ENCODE assay signal across 8 mouse cellular contexts in genomic region chr19:5073028-5073427, GRCm38 (mm10). TPM values are rescaled to one million over a fixed set of nuclear protein-coding genes. Genes with fewer than 3 reads are reported as not detected.
A peak's percentile ranks its signal among the peaks of the same experiment; 100 is the strongest.
DNase-seq lines count a peak whose midpoint lies in the region; ATAC-seq and TF ChIP-seq lines count a peak whose summit lies in the region.

No protein-coding gene starts in this region.

- H3K79me2 ChIP-seq in heart, adult 2 months (replicated peaks; ENCODE audit: control insufficient read depth, insufficient read depth, low read length) = no peaks in the 10 kb centered on the region

- no peak for TF ChIP-seq POLR2A in heart, adult 2 months (IDR thresholded peaks at IDR 0.05; ENCODE audit: insufficient read depth, low read depth, low read length)

- H3K4me1 ChIP-seq in heart, adult 2 months (ENCODE audit: control insufficient read depth, insufficient read depth, low read length) = peaks cover 3% of the 10 kb centered on the region
- H3K4me1 ChIP-seq in G1E (ENCODE audit: insufficient read depth, low read depth, low read length) = peaks cover 30% of the 10 kb centered on the region
- peaks cover 50% of the 10 kb centered on the region for H3K4me1 ChIP-seq in limb, embryonic 15.5 days
- H3K4me1 ChIP-seq in midbrain, embryonic 14.5 days (ENCODE audit: control insufficient read depth, insufficient read depth, low read length) = peaks cover 24% of the 10 kb centered on the region

- H3K9me3 ChIP-seq in G1E (replicated peaks) = no peaks in the 10 kb centered on the region
- no peaks in the 10 kb centered on the region for H3K9me3 ChIP-seq in limb, embryonic 15.5 days
- no peaks in the 10 kb centered on the region for H3K9me3 ChIP-seq in midbrain, embryonic 14.5 days (ENCODE audit: control insufficient read depth, low read length)

- H3K4me3 ChIP-seq in heart, adult 2 months = peak overlapping the region; percentile 61
- peak overlapping the region; percentile 70; the same call in 1 of the 2 replicates for H3K4me3 ChIP-seq in G1E (ENCODE audit: low read depth, low read length)
- H3K4me3 ChIP-seq in limb, embryonic 15.5 days = peak overlapping the region; percentile 67
- H3K4me3 ChIP-seq in midbrain, embryonic 14.5 days (replicated peaks; ENCODE audit: low read depth, low read length) = no peak overlapping the region

- peak overlapping the region; percentile 91 for H3K4me2 ChIP-seq in limb, embryonic 15.5 days
- peak overlapping the region; percentile 69 for H3K4me2 ChIP-seq in midbrain, embryonic 14.5 days (ENCODE audit: low read length)

- intact Hi-C loops in heart, adult 2 months (cut with DNase I) = loop anchor here (1.0 to 2.0 kb wide), 3 partner anchors 17 to 56 kb away; partner anchors contain the start of gene Rin1

- H3K9ac ChIP-seq in heart, adult 2 months (ENCODE audit: low read depth, low read length) = no peak overlapping the region
- no peak overlapping the region for H3K9ac ChIP-seq in limb, embryonic 15.5 days
- no peak overlapping the region for H3K9ac ChIP-seq in midbrain, embryonic 14.5 days (replicated peaks; ENCODE audit: low read length)

- TF ChIP-seq CTCF in heart, adult 2 months (IDR thresholded peaks at IDR 0.05) = peak; percentile 75
- TF ChIP-seq CTCF in G1E (IDR thresholded peaks at IDR 0.05; ENCODE audit: low read depth, low read length) = 0 out of 2 replicates have a peak, but pooled peaks have one; percentile 19

- TF ChIP-seq EP300 in heart, adult 2 months (IDR thresholded peaks at IDR 0.05; ENCODE audit: insufficient read depth, low read depth, low read length) = no peak

- no peak for ATAC-seq in G1E (ENCODE audit: extremely low read depth, insufficient number of reproducible peaks, low FRiP score, poor library complexity, severe bottlenecking)
- peak; percentile 19; the same call in 1 of the 2 replicates for ATAC-seq in limb, embryonic 15.5 days (ENCODE audit: insufficient number of reproducible peaks, low FRiP score, low TSS enrichment, low read depth)
- no peak; the same call in 1 of the 2 replicates for ATAC-seq in midbrain, embryonic 14.5 days (ENCODE audit: low FRiP score, low TSS enrichment)

- DNase-seq in heart, adult 2 months = peak; percentile 52 to 77
- DNase-seq in heart, adult 8-10 months (ENCODE audit: low spot score) = no peak
- DNase-seq in G1E (ENCODE audit: low spot score) = no peak
- peak; percentile 80 for DNase-seq in embryo, embryonic 9.5 days (ENCODE audit: extremely low spot score)
- peak; percentile 72 for DNase-seq in heart, postnatal 4 days
- DNase-seq in midbrain, embryonic 14.5 days = peak; percentile 87
- DNase-seq in right cerebral cortex, postnatal 25 days = no peak

- 1% methylated on average over 15 of the region's 15 CpGs for WGBS in heart, adult 2 months
- under 1% methylated on average over 15 of the region's 15 CpGs for WGBS in limb, embryonic 15.5 days
- WGBS in midbrain, embryonic 14.5 days = 1% methylated on average over 15 of the region's 15 CpGs

- H3K27ac ChIP-seq in heart, adult 2 months = no peak overlapping the region
- H3K27ac ChIP-seq in limb, embryonic 15.5 days = peak overlapping the region; percentile 96
- H3K27ac ChIP-seq in midbrain, embryonic 14.5 days (replicated peaks; ENCODE audit: low read depth, low read length) = no peak overlapping the region

- H3K27me3 ChIP-seq in heart, adult 2 months (ENCODE audit: control insufficient read depth, insufficient read depth, low read length) = no peaks in the 10 kb centered on the region; the same call in 1 of the 2 replicates
- H3K27me3 ChIP-seq in G1E (ENCODE audit: insufficient read depth, low read length) = peaks cover 40% of the 10 kb centered on the region
- peaks cover 5% of the 10 kb centered on the region; the same call in 1 of the 2 replicates for H3K27me3 ChIP-seq in limb, embryonic 15.5 days
- peaks cover 22% of the 10 kb centered on the region for H3K27me3 ChIP-seq in midbrain, embryonic 14.5 days (ENCODE audit: control insufficient read depth, insufficient read depth, low read length)

- H3K36me3 ChIP-seq in heart, adult 2 months (ENCODE audit: control insufficient read depth, insufficient read depth, low read length) = no peaks in the 10 kb centered on the region
- no peaks in the 10 kb centered on the region for H3K36me3 ChIP-seq in G1E (replicated peaks)
- no peaks in the 10 kb centered on the region for H3K36me3 ChIP-seq in limb, embryonic 15.5 days
- H3K36me3 ChIP-seq in midbrain, embryonic 14.5 days (ENCODE audit: control insufficient read depth, insufficient read depth, low read length) = no peaks in the 10 kb centered on the region

RNA-seq across cellular contexts. Expression of gene Cd248, which starts 5.2 kb away (rescaled TPM):
- total RNA-seq in heart, adult 2 months (2021) = 10 to 100 TPM in 1 of 2 experiments, 1 to 10 TPM in 1; 9.3 to 12.2 TPM
- polyA plus RNA-seq in heart, adult 2 months (2012; rRNA removed) = 18.1 and 20.0 TPM in 2 replicates
- 1 to 10 TPM; 6.8 to 9.3 (median 8.7) TPM for total RNA-seq in heart, adult 8-10 months (2022)
- total RNA-seq in G1E (2014; fragmentation: Nextera tagmentation) (not detected in 2 replicates), G1E (2017) (not detected in 2 replicates)
- not detected in 2 replicates for polyA plus RNA-seq in G1E (2012)
- total RNA-seq in heart, postnatal 4 days (2021) = 10 to 100 TPM; 25.8 to 27.1 TPM
- 95.9 and 117 TPM in 2 replicates for polyA plus RNA-seq in limb, embryonic 15.5 days (2015; fragmentation: Nextera tagmentation; extraction: Ambion mirVana)
- 6.2 and 20.4 TPM in 2 replicates for polyA plus RNA-seq in midbrain, embryonic 14.5 days (2014; fragmentation: Nextera tagmentation; extraction: Ambion mirVana)

RNA-seq across cellular contexts. Expression of gene Tmem151a, which starts 12.3 kb away (rescaled TPM):
- 1 to 10 TPM; 2.6 to 2.8 TPM for total RNA-seq in heart, adult 2 months (2021)
- 1.9 and 3.3 TPM in 2 replicates for polyA plus RNA-seq in heart, adult 2 months (2012; rRNA removed)
- total RNA-seq in heart, adult 8-10 months (2022) = 1 to 10 TPM; 2.1 to 3.9 (median 3.2) TPM
- not detected in 2 replicates for total RNA-seq in G1E (2014; fragmentation: Nextera tagmentation)
- total RNA-seq in G1E (2017) = 0.06 and 0.16 TPM in 2 replicates
- polyA plus RNA-seq in G1E (2012) = not detected in 2 replicates
- total RNA-seq in heart, postnatal 4 days (2021) = 1 to 10 TPM; 3.8 to 4.1 TPM
- 1.0 and 2.2 TPM in 2 replicates for polyA plus RNA-seq in limb, embryonic 15.5 days (2015; fragmentation: Nextera tagmentation; extraction: Ambion mirVana)
- polyA plus RNA-seq in midbrain, embryonic 14.5 days (2014; fragmentation: Nextera tagmentation; extraction: Ambion mirVana) = 8.3 and 15.7 TPM in 2 replicates

RNA-seq across cellular contexts. Expression of gene Yif1a, which starts 15.3 kb away (rescaled TPM):
- 100 to 1,000 TPM in 1 of 2 experiments, 10 to 100 TPM in 1; 90.8 to 108 TPM for total RNA-seq in heart, adult 2 months (2021)
- 242 and 247 TPM in 2 replicates for polyA plus RNA-seq in heart, adult 2 months (2012; rRNA removed)
- 100 to 1,000 TPM; 104 to 113 (median 111) TPM for total RNA-seq in heart, adult 8-10 months (2022)
- total RNA-seq in G1E (2014; fragmentation: Nextera tagmentation) (44.2 and 55.9 TPM in 2 replicates), G1E (2017) (12.8 and 19.7 TPM in 2 replicates)
- 11.3 and 11.5 TPM in 2 replicates for polyA plus RNA-seq in G1E (2012)
- total RNA-seq in heart, postnatal 4 days (2021) = 10 to 100 TPM; 70.2 to 72.5 TPM
- polyA plus RNA-seq in limb, embryonic 15.5 days (2015; fragmentation: Nextera tagmentation; extraction: Ambion mirVana) = 126 and 140 TPM in 2 replicates
- 62.2 and 62.7 TPM in 2 replicates for polyA plus RNA-seq in midbrain, embryonic 14.5 days (2014; fragmentation: Nextera tagmentation; extraction: Ambion mirVana)

RNA-seq across cellular contexts. Expression of gene Rin1, which starts 22.7 kb away (rescaled TPM):
- total RNA-seq in heart, adult 2 months (2021) = 1 to 10 TPM; 1.2 to 1.8 TPM
- 2.1 and 3.0 TPM in 2 replicates for polyA plus RNA-seq in heart, adult 2 months (2012; rRNA removed)
- 1 to 10 TPM in 3 of 4 experiments, under 1 TPM in 1; 0.79 to 2.6 (median 2.0) TPM for total RNA-seq in heart, adult 8-10 months (2022)
- total RNA-seq in G1E (2014; fragmentation: Nextera tagmentation) (0.68 and 1.8 TPM in 2 replicates), G1E (2017) (0.22 and 0.41 TPM in 2 replicates)
- polyA plus RNA-seq in G1E (2012) = 0.30 and 0.72 TPM in 2 replicates
- total RNA-seq in heart, postnatal 4 days (2021) = 1 to 10 TPM; 2.2 to 2.9 TPM
- 2.6 and 3.2 TPM in 2 replicates for polyA plus RNA-seq in limb, embryonic 15.5 days (2015; fragmentation: Nextera tagmentation; extraction: Ambion mirVana)
- polyA plus RNA-seq in midbrain, embryonic 14.5 days (2014; fragmentation: Nextera tagmentation; extraction: Ambion mirVana) = 0.58 and 1.6 TPM in 2 replicates

RNA-seq across cellular contexts. Expression of gene Cnih2, which starts 25.3 kb away (rescaled TPM):
- not detected for total RNA-seq in heart, adult 2 months (2021)
- 0.53 and 0.70 TPM in 2 replicates for polyA plus RNA-seq in heart, adult 2 months (2012; rRNA removed)
- total RNA-seq in heart, adult 8-10 months (2022) = under 1 TPM in 2 of 4 experiments, not detected in 2; 0.19 to 0.27 TPM
- 0.53 and 2.1 TPM in 2 replicates for total RNA-seq in G1E (2014; fragmentation: Nextera tagmentation)
- not detected in 2 replicates for total RNA-seq in G1E (2017)
- 1.6 and 1.9 TPM in 2 replicates for polyA plus RNA-seq in G1E (2012)
- 1 to 10 TPM; 1.8 to 2.1 TPM for total RNA-seq in heart, postnatal 4 days (2021)
- polyA plus RNA-seq in limb, embryonic 15.5 days (2015; fragmentation: Nextera tagmentation; extraction: Ambion mirVana) = 17.6 and 26.3 TPM in 2 replicates
- 518 and 616 TPM in 2 replicates for polyA plus RNA-seq in midbrain, embryonic 14.5 days (2014; fragmentation: Nextera tagmentation; extraction: Ambion mirVana)

Comparison
In these comparisons a context has a peak if more than half of its experiments do, and no peak if none do; other contexts are left out.
1. DNase-seq: peak in heart, adult 2 months (2 of 2), embryo, embryonic 9.5 days (single experiment), heart, postnatal 4 days (single experiment) and midbrain, embryonic 14.5 days (single experiment); none in heart, adult 8-10 months (single experiment), G1E (single experiment) and right cerebral cortex, postnatal 25 days (single experiment).
2. RNA of gene Cd248, which starts 5.2 kb away (total RNA-seq): 25.8 to 27.1 TPM in heart, postnatal 4 days, 9.3 to 12.2 TPM in heart, adult 2 months and 6.8 to 9.3 TPM in heart, adult 8-10 months; not detected in G1E; every median in the first group is over 4 times any median in the second.